Mouse (Mus musculus): ENCODE measurements around the gene Rpl18. TPM values are rescaled to one million over a fixed set of nuclear protein-coding genes. Genes with fewer than 3 reads are reported as not detected.

Gene Rpl18
- polyA plus RNA-seq, 1 experiment from 2014 or later: 1,005 TPM

GRCm38 (mm10) chr7:45709677-45710355, 5.4 kb upstream of the Rpl18 start:
- H3K36me3 ChIP-seq (ENCODE audit: control insufficient read depth, insufficient read depth, low read length): peaks cover 26% of the 10 kb centered on the region
- no peak overlapping the region for H3K4me3 ChIP-seq (ENCODE audit: low read length)
- H3K9ac ChIP-seq (ENCODE audit: low read length): no peak overlapping the region
- no peak for ATAC-seq (ENCODE audit: low read depth)
- H3K27ac ChIP-seq (ENCODE audit: low read length): no peak overlapping the region
- no peaks in the 10 kb centered on the region for H3K9me3 ChIP-seq (ENCODE audit: control insufficient read depth, low read length)
- H3K27me3 ChIP-seq (ENCODE audit: control insufficient read depth, insufficient read depth, low read depth, low read length): no peaks in the 10 kb centered on the region
- WGBS: 55% methylated on average over 14 of the region's 14 CpGs
- H3K4me2 ChIP-seq (ENCODE audit: low read depth, low read length): no peak overlapping the region
- H3K4me1 ChIP-seq (replicated peaks; ENCODE audit: control insufficient read depth, insufficient read depth, low read length): peaks cover 41% of the 10 kb centered on the region

GRCm38 (mm10) chr7:45710477-45711191, 4.6 kb upstream of the Rpl18 start:
- ATAC-seq (ENCODE audit: low read depth): no peak
- H3K36me3 ChIP-seq (ENCODE audit: control insufficient read depth, insufficient read depth, low read length): peaks cover 26% of the 10 kb centered on the region
- no peaks in the 10 kb centered on the region for H3K9me3 ChIP-seq (ENCODE audit: control insufficient read depth, low read length)
- H3K4me1 ChIP-seq (replicated peaks; ENCODE audit: control insufficient read depth, insufficient read depth, low read length): peaks cover 39% of the 10 kb centered on the region
- no peak overlapping the region for H3K27ac ChIP-seq (ENCODE audit: low read length)
- no peaks in the 10 kb centered on the region for H3K27me3 ChIP-seq (ENCODE audit: control insufficient read depth, insufficient read depth, low read depth, low read length)
- no peak overlapping the region for H3K9ac ChIP-seq (ENCODE audit: low read length)
- no peak overlapping the region for H3K4me3 ChIP-seq (ENCODE audit: low read length)
- H3K4me2 ChIP-seq (ENCODE audit: low read depth, low read length): no peak overlapping the region
- WGBS: 89% methylated on average over 20 of the region's 20 CpGs

- Histone ChIP-seq H3K4me3 (ENCODE audit: low read length) (no peak overlapping the region), H3K27ac (ENCODE audit: low read length) (no peak overlapping the region), H3K4me1 (replicated peaks; ENCODE audit: control insufficient read depth, insufficient read depth, low read length) (peaks cover 37% of the 10 kb centered on the region), H3K4me2 (ENCODE audit: low read depth, low read length) (no peak overlapping the region), H3K9me3 (ENCODE audit: control insufficient read depth, low read length) (no peaks in the 10 kb centered on the region), H3K9ac (ENCODE audit: low read length) (no peak overlapping the region), H3K27me3 (ENCODE audit: control insufficient read depth, insufficient read depth, low read depth, low read length) (no peaks in the 10 kb centered on the region), H3K36me3 (ENCODE audit: control insufficient read depth, insufficient read depth, low read length) (peaks cover 26% of the 10 kb centered on the region)
- 88% methylated on average over 24 of the region's 24 CpGs for WGBS
- no peak for ATAC-seq (ENCODE audit: low read depth)
Observed at GRCm38 (mm10) chr7:45711316-45712021, 3.8 kb upstream of the Rpl18 start.

GRCm38 (mm10) chr7:45712022-45712757, 3.1 kb upstream of the Rpl18 start:
- Histone ChIP-seq H3K9me3 (ENCODE audit: control insufficient read depth, low read length) (no peaks in the 10 kb centered on the region), H3K4me2 (ENCODE audit: low read depth, low read length) (no peak overlapping the region), H3K27me3 (ENCODE audit: control insufficient read depth, insufficient read depth, low read depth, low read length) (no peaks in the 10 kb centered on the region), H3K4me3 (ENCODE audit: low read length) (no peak overlapping the region), H3K9ac (ENCODE audit: low read length) (no peak overlapping the region), H3K4me1 (replicated peaks; ENCODE audit: control insufficient read depth, insufficient read depth, low read length) (peaks cover 42% of the 10 kb centered on the region), H3K27ac (ENCODE audit: low read length) (no peak overlapping the region), H3K36me3 (ENCODE audit: control insufficient read depth, insufficient read depth, low read length) (peaks cover 26% of the 10 kb centered on the region)
- no peak for ATAC-seq (ENCODE audit: low read depth)
- 79% methylated on average over 21 of the region's 21 CpGs for WGBS

- no peak for ATAC-seq (ENCODE audit: low read depth)
- peaks cover 30% of the 10 kb centered on the region for H3K4me1 ChIP-seq (replicated peaks; ENCODE audit: control insufficient read depth, insufficient read depth, low read length)
- peaks cover 26% of the 10 kb centered on the region for H3K36me3 ChIP-seq (ENCODE audit: control insufficient read depth, insufficient read depth, low read length)
- no peaks in the 10 kb centered on the region for H3K27me3 ChIP-seq (ENCODE audit: control insufficient read depth, insufficient read depth, low read depth, low read length)
- H3K4me2 ChIP-seq (ENCODE audit: low read depth, low read length): no peak overlapping the region
- no peak overlapping the region for H3K4me3 ChIP-seq (ENCODE audit: low read length)
- no peak overlapping the region for H3K27ac ChIP-seq (ENCODE audit: low read length)
- 90% methylated on average over 16 of the region's 16 CpGs for WGBS
- no peak overlapping the region for H3K9ac ChIP-seq (ENCODE audit: low read length)
- no peaks in the 10 kb centered on the region for H3K9me3 ChIP-seq (ENCODE audit: control insufficient read depth, low read length)
Observed at GRCm38 (mm10) chr7:45713396-45713795, 1.9 kb upstream of the Rpl18 start.

- Histone ChIP-seq H3K27ac (ENCODE audit: low read length) (peak overlapping the region; percentile 53; the same call in 1 of the 2 replicates), H3K9me3 (ENCODE audit: control insufficient read depth, low read length) (no peaks in the 10 kb centered on the region), H3K4me3 (ENCODE audit: low read length) (peak overlapping the region; percentile 64), H3K36me3 (ENCODE audit: control insufficient read depth, insufficient read depth, low read length) (peaks cover 26% of the 10 kb centered on the region), H3K27me3 (ENCODE audit: control insufficient read depth, insufficient read depth, low read depth, low read length) (no peaks in the 10 kb centered on the region), H3K4me1 (replicated peaks; ENCODE audit: control insufficient read depth, insufficient read depth, low read length) (peaks cover 27% of the 10 kb centered on the region), H3K4me2 (ENCODE audit: low read depth, low read length) (peak overlapping the region; percentile 89), H3K9ac (ENCODE audit: low read length) (peak overlapping the region; percentile 74)
- ATAC-seq (ENCODE audit: low read depth): no peak
- WGBS: 76% methylated on average over 6 of the region's 6 CpGs
Observed at GRCm38 (mm10) chr7:45713881-45714520, 1.3 kb upstream of the Rpl18 start.

- Histone ChIP-seq H3K4me3 (ENCODE audit: low read length) (peak overlapping the region; percentile 64), H3K36me3 (ENCODE audit: control insufficient read depth, insufficient read depth, low read length) (peaks cover 30% of the 10 kb centered on the region), H3K4me1 (replicated peaks; ENCODE audit: control insufficient read depth, insufficient read depth, low read length) (peaks cover 33% of the 10 kb centered on the region), H3K27ac (ENCODE audit: low read length) (peak overlapping the region; percentile 53), H3K27me3 (ENCODE audit: control insufficient read depth, insufficient read depth, low read depth, low read length) (no peaks in the 10 kb centered on the region), H3K9me3 (ENCODE audit: control insufficient read depth, low read length) (no peaks in the 10 kb centered on the region), H3K9ac (ENCODE audit: low read length) (peak overlapping the region; percentile 74), H3K4me2 (ENCODE audit: low read depth, low read length) (peak overlapping the region; percentile 89)
- ATAC-seq (ENCODE audit: low read depth): peak; percentile 39
- 10% methylated on average over 14 of the region's 14 CpGs for WGBS
Observed at GRCm38 (mm10) chr7:45714630-45715089, 597 bp upstream of the Rpl18 start.

- H3K4me3 ChIP-seq (ENCODE audit: low read length): peak overlapping the region; percentile 64
- WGBS: 74% methylated on average over 19 of the region's 19 CpGs
- peaks cover 35% of the 10 kb centered on the region for H3K4me1 ChIP-seq (replicated peaks; ENCODE audit: control insufficient read depth, insufficient read depth, low read length)
Observed at GRCm38 (mm10) chr7:45715741-45716459, 643 bp downstream of the Rpl18 start.

More at GRCm38 (mm10) chr7:45715741-45716459, 643 bp downstream of the Rpl18 start:
- Histone ChIP-seq H3K9ac (ENCODE audit: low read length) (peak overlapping the region; percentile 7; the same call in 1 of the 2 replicates), H3K4me2 (ENCODE audit: low read depth, low read length) (peak overlapping the region; percentile 44), H3K36me3 (ENCODE audit: control insufficient read depth, insufficient read depth, low read length) (peaks cover 38% of the 10 kb centered on the region), H3K27ac (ENCODE audit: low read length) (peak overlapping the region; percentile 23), H3K27me3 (ENCODE audit: control insufficient read depth, insufficient read depth, low read depth, low read length) (no peaks in the 10 kb centered on the region), H3K9me3 (ENCODE audit: control insufficient read depth, low read length) (no peaks in the 10 kb centered on the region)
- no peak for ATAC-seq (ENCODE audit: low read depth)
